Mouse (Mus musculus) ES-E14 (cell line): ENCODE measurements at regions not wholly inside any gene's neighbourhood (a gene's known extent, or its start where the extent isn't known, plus 50 kb on each side); places are given as distances from the start of the nearest gene placed in this dataset.

ENCODE experiments used
- CHD2 ChIP-seq: IDR thresholded peaks from 2 replicates; pipeline ENCODE4 v1.6.1; 2014; ENCODE audit warnings: mild to moderate bottlenecking, low read depth, low read length, inconsistent platforms
- HCFC1 ChIP-seq: IDR thresholded peaks from 2 replicates; pipeline ENCODE4 v1.6.1; 2012; ENCODE audit warnings: low read length, inconsistent platforms, borderline replicate concordance; ENCODE audit not compliant: insufficient read depth
- MAFK ChIP-seq: IDR thresholded peaks from 2 replicates; pipeline ENCODE4 v1.6.1; 2014; ENCODE audit warnings: mild to moderate bottlenecking, low read depth, low read length, inconsistent platforms; ENCODE audit not compliant: insufficient read depth
- ZC3H11A ChIP-seq: IDR thresholded peaks from 2 replicates; pipeline ENCODE4 v1.6.1; 2012; ENCODE audit warnings: low read depth, mild to moderate bottlenecking, inconsistent platforms, low read length, borderline replicate concordance
- ZNF384 ChIP-seq: IDR thresholded peaks from 2 replicates; pipeline ENCODE4 v1.6.1; 2012; ENCODE audit warnings: low read depth, low read length, inconsistent platforms

- TF ChIP-seq ZNF384 (no peak), CHD2 (no peak), ZC3H11A (no peak), MAFK (no peak), HCFC1 (no peak)
Measured at GRCm38 (mm10) chr12:109895389-109895788, 295.3 kb upstream of the Rtl1 start.
